ENCODE assay signal across 8 mouse cellular contexts in the genomic region with DNA sequence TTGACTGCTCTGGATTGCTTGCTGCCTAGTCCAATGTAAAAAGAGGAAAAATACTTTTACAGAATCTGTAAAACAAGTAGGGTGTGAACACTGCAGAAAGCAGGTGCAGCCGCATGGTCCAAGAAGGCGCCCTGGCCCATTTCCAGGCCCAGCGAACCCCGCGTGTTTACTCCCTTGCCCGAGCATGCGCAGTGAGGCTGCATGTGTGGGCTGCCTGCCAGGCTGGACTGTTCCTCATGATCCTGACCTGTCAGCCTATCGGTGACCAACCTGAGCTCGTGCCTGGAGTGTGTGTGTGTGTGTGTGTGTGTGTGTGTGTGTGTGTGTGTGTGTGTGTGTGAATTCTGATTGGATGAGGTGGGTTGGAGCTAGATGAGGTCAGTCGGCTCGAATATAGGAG.
DNase-seq lines count a peak whose midpoint lies in the region; TF ChIP-seq lines count a peak whose summit lies in the region.
"Not testable (repeated sequence)": the region's sequence is repeated elsewhere in the genome, so short reads cannot be mapped to it uniquely, and the experiment has no call there.

No protein-coding gene starts in this region.

- not testable (repeated sequence) for TF ChIP-seq POLR2A in cerebellum, adult 2 months (IDR thresholded peaks at IDR 0.05; ENCODE audit: borderline replicate concordance, insufficient read depth, low read length)

- not testable (repeated sequence) for H3K4me1 ChIP-seq in cerebellum, adult 2 months (ENCODE audit: control insufficient read depth, insufficient read depth, low read length)

- 18% methylated on average over 11 of the region's 11 CpGs for WGBS in cerebellum, adult 2 months

- not testable (repeated sequence) for H3K4me3 ChIP-seq in cerebellum, adult 2 months (replicated peaks; ENCODE audit: insufficient read depth, low read depth, low read length)

- peak; percentile 8 for DNase-seq in ZHBTc4 (ENCODE audit: low read depth, low spot score)
- peak; percentile 40 to 50 for DNase-seq in cerebellum, adult 2 months
- DNase-seq in cerebellum, postnatal 25 days, result peak; percentile 50 to 72
- peak; percentile 6 to 17 for DNase-seq in heart, postnatal 10 days
- peak; percentile 1 to 33 for DNase-seq in kidney, postnatal 25 days
- DNase-seq in liver, result peak; percentile 4
- peak; percentile 6 for DNase-seq in ovary, postnatal 14 days (ENCODE audit: low spot score)
- peak; percentile 2 for DNase-seq in urinary bladder, postnatal 14 days (ENCODE audit: low spot score)

- intact Hi-C loops in heart, postnatal 10 days (cut with DNase I), result not testable (repeated sequence)

- not testable (repeated sequence) for H3K27ac ChIP-seq in cerebellum, adult 2 months (ENCODE audit: insufficient read depth, low read length)

- not testable (repeated sequence) for TF ChIP-seq CTCF in cerebellum, adult 2 months (IDR thresholded peaks at IDR 0.05; ENCODE audit: borderline replicate concordance, insufficient read depth, low read depth, low read length)

- not testable (repeated sequence) for H3K27me3 ChIP-seq in cerebellum, adult 2 months (ENCODE audit: control insufficient read depth, insufficient read depth, low read length)

Comparison
In these comparisons a context has a peak if more than half of its experiments do, and no peak if none do; other contexts are left out.
1. DNase-seq: peak in every context shown above with its lines; median percentile 61 in cerebellum, postnatal 25 days; 45 in cerebellum, adult 2 months; 17 in kidney, postnatal 25 days; 12 in heart, postnatal 10 days; 8 in ZHBTc4; 6 in ovary, postnatal 14 days; 4 in liver; 2 in urinary bladder, postnatal 14 days.